Mouse (Mus musculus) myocyte (in vitro differentiated cells): Measurements from ENCODE around the gene Gm20388.

Experiments used
- CEBPB ChIP-seq: IDR thresholded peaks from 2 replicates; pipeline ENCODE4 v1.6.1; 2011; ENCODE audit warnings: mild to moderate bottlenecking, moderate library complexity; ENCODE audit not compliant: poor library complexity, insufficient read depth, severe bottlenecking
- E2F4 ChIP-seq: IDR thresholded peaks from one replicate; pipeline ENCODE4 v1.6.1; 2011; ENCODE audit warnings: mild to moderate bottlenecking, control low read depth, moderate library complexity; ENCODE audit not compliant: insufficient read depth
- MAX ChIP-seq: IDR thresholded peaks from one replicate; pipeline ENCODE4 v1.6.1; 2011; ENCODE audit warnings: low read depth, mild to moderate bottlenecking, control low read depth
- MYOD1 ChIP-seq, 3 experiments: IDR thresholded peaks; one replicate each; pipeline ENCODE4 v1.6.1; 2011; ENCODE audit warnings: control low read depth in 2 of 3, low read depth in 2 of 3, mild to moderate bottlenecking in 2 of 3, moderate library complexity in 1 of 3; ENCODE audit not compliant: insufficient read length in 2 of 3, control insufficient read depth in 1 of 3
- MYOG ChIP-seq, 3 experiments: IDR thresholded peaks; one replicate each; pipeline ENCODE4 v1.6.1; 2011; ENCODE audit warnings: control low read depth in 2 of 3, low read depth in 2 of 3, mild to moderate bottlenecking in 2 of 3; ENCODE audit not compliant: insufficient read length in 2 of 3, control insufficient read depth in 1 of 3, insufficient read depth in 1 of 3
- POLR2A ChIP-seq: IDR thresholded peaks from one replicate; pipeline ENCODE4 v1.6.1; 2011; ENCODE audit warnings: low read depth, mild to moderate bottlenecking, control low read depth, moderate library complexity; ENCODE audit not compliant: insufficient read length
- POLR2AphosphoS2 ChIP-seq: IDR thresholded peaks from one replicate; pipeline ENCODE4 v1.6.1; 2011; ENCODE audit warnings: low read depth, control low read depth; ENCODE audit not compliant: insufficient read length
- TCF12 ChIP-seq: IDR thresholded peaks from one replicate; pipeline ENCODE4 v1.6.1; 2011; ENCODE audit warnings: mild to moderate bottlenecking, control low read depth; ENCODE audit not compliant: poor library complexity, insufficient read depth, severe bottlenecking
- USF1 ChIP-seq: IDR thresholded peaks from one replicate; pipeline ENCODE4 v1.6.1; 2011; ENCODE audit warnings: low read depth, mild to moderate bottlenecking, control low read depth, moderate library complexity

- TF ChIP-seq POLR2A = no peak
- no peak for TF ChIP-seq USF1
- no peak for TF ChIP-seq MAX
- TF ChIP-seq E2F4 = no peak
- no peak for TF ChIP-seq CEBPB
- no peak for TF ChIP-seq MYOG (IDR thresholded peaks at IDR 0.05; ENCODE audit: control insufficient read depth in 1 of 3, insufficient read depth in 1 of 3, insufficient read length in 2 of 3, low read depth in 2 of 3)
- TF ChIP-seq TCF12 = no peak
- TF ChIP-seq POLR2AphosphoS2 = no peak
- TF ChIP-seq MYOD1 (IDR thresholded peaks at IDR 0.05; ENCODE audit: control insufficient read depth in 1 of 3, insufficient read length in 2 of 3, low read depth in 2 of 3) = no peak
Observed at GRCm38 (mm10) chr8:121072406-121073130, 1161.9 kb downstream of the Gm20388 start.
